Mouse (Mus musculus) stomach, postnatal 0 days (tissue): ENCODE data around the gene Rps27l. TPM values are rescaled to one million over a fixed set of nuclear protein-coding genes. Genes with fewer than 3 reads are reported as not detected.

Experiments used
- ATAC-seq: fragments of 200-750 bp; cut with Nextera tagmentation; 2 replicates; pipeline ENCODE4 v1.8.0; 2017; ENCODE audit not compliant: low FRiP score, low TSS enrichment
- DNase-seq: peaks from one replicate; pipeline ENCODE4 v3.0.0-alpha.2; 2016; ENCODE audit warnings: low spot score
- H3K27ac ChIP-seq: fragments of 300-500 bp; sonication (generic); replicated peaks from 2 replicates; pipeline ENCODE4 v1.5.1; 2014; ENCODE audit warnings: mild to moderate bottlenecking, control low read depth
- H3K27me3 ChIP-seq: fragments of 300-500 bp; sonication (generic); 2 replicates; pipeline ENCODE4 v1.6.1; 2014; ENCODE audit warnings: low read length; ENCODE audit not compliant: control insufficient read depth, insufficient read depth
- H3K36me3 ChIP-seq: fragments of 300-500 bp; sonication (generic); 2 replicates; pipeline ENCODE4 v1.6.1; 2014; ENCODE audit warnings: low read length, mixed read lengths; ENCODE audit not compliant: control insufficient read depth, insufficient read depth
- H3K4me1 ChIP-seq: fragments of 300-500 bp; sonication (generic); replicated peaks from 2 replicates; pipeline ENCODE4 v1.6.1; 2014; ENCODE audit warnings: antibody characterized with exemption; ENCODE audit not compliant: control insufficient read depth, insufficient read depth
- H3K4me2 ChIP-seq: fragments of 300-500 bp; sonication (generic); replicated peaks from 2 replicates; pipeline ENCODE4 v1.6.1; 2014; ENCODE audit warnings: low read depth, mild to moderate bottlenecking, control low read depth, moderate library complexity
- H3K4me3 ChIP-seq: fragments of 300-500 bp; sonication (generic); 2 replicates; pipeline ENCODE4 v1.5.1; 2014; ENCODE audit warnings: low read depth, low read length, control low read depth
- H3K9ac ChIP-seq: fragments of 300-500 bp; sonication (generic); 2 replicates; pipeline ENCODE4 v1.6.1; 2014; ENCODE audit warnings: mild to moderate bottlenecking, low read length, control low read depth, mixed read lengths
- H3K9me3 ChIP-seq: fragments of 300-500 bp; sonication (generic); 2 replicates; pipeline ENCODE4 v1.6.1; 2016; ENCODE audit warnings: low read length; ENCODE audit not compliant: control insufficient read depth
- CTCF ChIP-seq: IDR thresholded peaks from 2 replicates; pipeline ENCODE4 v1.5.1; 2016; ENCODE audit warnings: antibody characterized with exemption, low read depth, mild to moderate bottlenecking, moderate library complexity
- EP300 ChIP-seq: optimal IDR thresholded peaks from 2 replicates; pipeline ENCODE3; 2016; ENCODE audit warnings: antibody characterized with exemption
- WGBS: fragments of 180-500 bp; shearing (Covaris S2); extraction: QIAGEN DNeasy Blood & Tissue Kit; methylation state at CpG from one replicate; pipeline ENCODE4 v1.1.7; 2014; 5-methylcytosine and 5-hydroxymethylcytosine counted together
- polyA plus RNA-seq: library from polyadenylated mRNA; unstranded; fragments of >200 nt; fragmentation: Nextera tagmentation; extraction: Ambion mirVana; gene quantifications from 2 replicates; pipeline ENCODE4 v1.2.1, GENCODE M21; 2015

The Rps27l gene
- polyA plus RNA-seq, 1 experiment from 2014 or later, result 843 TPM

DNA sequence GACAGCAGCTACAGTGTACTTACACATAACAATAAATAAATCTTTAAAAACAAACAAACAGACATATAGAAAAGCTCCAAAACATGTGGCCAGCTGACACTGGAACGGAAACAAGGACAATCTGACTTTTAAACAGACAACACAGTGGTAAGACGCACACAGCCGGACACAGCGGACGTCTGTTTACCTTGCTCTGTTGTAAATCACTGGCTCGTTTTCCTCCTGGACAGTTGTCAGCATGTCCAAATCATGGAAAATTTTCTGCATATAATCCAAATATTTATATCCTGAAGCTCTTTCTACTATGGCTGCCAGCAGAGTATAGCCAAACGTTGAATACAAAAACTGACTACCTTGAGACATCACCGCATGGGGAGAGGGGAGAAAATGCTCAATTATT lies 21.6 kb downstream of the Rps27l start:
- Histone ChIP-seq H3K4me3 (no peak overlapping the region), H3K27me3 (no peaks in the 10 kb centered on the region), H3K4me1 (no peaks in the 10 kb centered on the region), H3K36me3 (peaks cover 3% of the 10 kb centered on the region; the same call in 1 of the 2 replicates), H3K4me2 (no peak overlapping the region), H3K9me3 (no peaks in the 10 kb centered on the region), H3K27ac (no peak overlapping the region), H3K9ac (no peak overlapping the region)
- TF ChIP-seq EP300 (no peak), CTCF (no peak)
- ATAC-seq (no peak), DNase-seq (no peak)
- WGBS, result 50% methylated on average over 8 of the region's 8 CpGs

- no peak for ATAC-seq
- no peak for DNase-seq
- H3K9ac ChIP-seq, result no peak overlapping the region
- H3K4me3 ChIP-seq, result no peak overlapping the region
- no peaks in the 10 kb centered on the region for H3K27me3 ChIP-seq
- H3K36me3 ChIP-seq, result peaks cover 3% of the 10 kb centered on the region; the same call in 1 of the 2 replicates
- no peaks in the 10 kb centered on the region for H3K9me3 ChIP-seq
- H3K4me1 ChIP-seq, result no peaks in the 10 kb centered on the region
- 87% methylated on average over 8 of the region's 8 CpGs for WGBS
- TF ChIP-seq EP300 (no peak), CTCF (no peak)
- H3K27ac ChIP-seq, result no peak overlapping the region
- H3K4me2 ChIP-seq, result no peak overlapping the region
Observed at GRCm38 (mm10) chr9:66971116-66971515, 25.2 kb downstream of the Rps27l start.

GRCm38 (mm10) chr9:66974721-66975225 lies 28.9 kb downstream of the Rps27l start:
- Histone ChIP-seq H3K36me3 (0 out of 2 replicates have a peak, but pooled peaks cover under 1% of the 10 kb centered on the region), H3K27ac (peak overlapping the region; percentile 92), H3K9me3 (no peaks in the 10 kb centered on the region), H3K27me3 (no peaks in the 10 kb centered on the region), H3K4me2 (peak overlapping the region; percentile 80), H3K4me1 (no peaks in the 10 kb centered on the region), H3K4me3 (peak overlapping the region; percentile 92), H3K9ac (peak overlapping the region; percentile 81)
- DNase-seq (peak; percentile 73), ATAC-seq (peak; percentile 78)
- TF ChIP-seq CTCF (peak; percentile 22), EP300 (no peak)
- WGBS, result under 1% methylated on average over 40 of the region's 41 CpGs

GRCm38 (mm10) chr9:66975239-66975645 lies 29.4 kb downstream of the Rps27l start, which contains the start of gene Lactb:
TSS of gene Lactb (minus strand) at chr9:66975484.
- Histone ChIP-seq H3K4me1 (no peaks in the 10 kb centered on the region), H3K36me3 (no peaks in the 10 kb centered on the region), H3K4me3 (peak within 1 kb of the TSS; percentile 92), H3K27me3 (no peaks in the 10 kb centered on the region), H3K9ac (peak within 1 kb of the TSS; percentile 81), H3K9me3 (no peaks in the 10 kb centered on the region), H3K27ac (peak within 1 kb of the TSS; percentile 92), H3K4me2 (peak within 1 kb of the TSS; percentile 80)
- TF ChIP-seq CTCF (no peak), EP300 (no peak)
- DNase-seq (peak; percentile 98), ATAC-seq (peak; percentile 98)
- under 1% methylated on average over 30 of the region's 32 CpGs for WGBS

DNA sequence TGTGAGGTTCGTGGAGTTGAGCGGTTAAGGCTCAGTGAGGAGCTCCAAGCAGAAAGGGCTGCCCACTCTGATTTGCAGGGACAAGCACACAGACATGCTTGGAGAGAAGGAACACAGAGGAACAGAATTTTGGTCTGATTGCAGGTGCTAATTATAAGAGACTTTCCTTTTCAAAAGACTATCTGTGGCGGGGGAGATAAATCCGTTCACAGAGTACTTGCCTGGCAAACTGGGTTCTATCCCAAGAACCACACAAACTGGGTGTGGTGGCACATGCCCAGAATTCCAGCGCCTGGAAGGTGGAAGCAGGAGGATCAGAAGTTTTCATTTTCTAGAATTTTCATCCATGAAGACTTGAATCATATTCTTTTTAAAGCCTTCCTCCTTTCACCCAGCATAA lies 31.2 kb downstream of the Rps27l start:
- no peaks in the 10 kb centered on the region for H3K36me3 ChIP-seq
- no peak for DNase-seq
- H3K27ac ChIP-seq, result no peak overlapping the region
- H3K9ac ChIP-seq, result no peak overlapping the region
- 63% methylated on average over 5 of the region's 5 CpGs for WGBS
- no peaks in the 10 kb centered on the region for H3K9me3 ChIP-seq
- H3K4me3 ChIP-seq, result no peak overlapping the region
- no peak overlapping the region for H3K4me2 ChIP-seq
- ATAC-seq, result no peak
- H3K27me3 ChIP-seq, result no peaks in the 10 kb centered on the region
- no peaks in the 10 kb centered on the region for H3K4me1 ChIP-seq
- TF ChIP-seq CTCF (no peak), EP300 (no peak)

- no peaks in the 10 kb centered on the region for H3K9me3 ChIP-seq
- DNase-seq (no peak), ATAC-seq (no peak)
- no peak overlapping the region for H3K4me3 ChIP-seq
- H3K27ac ChIP-seq, result no peak overlapping the region
- H3K36me3 ChIP-seq, result no peaks in the 10 kb centered on the region
- TF ChIP-seq EP300 (no peak), CTCF (no peak)
- H3K27me3 ChIP-seq, result no peaks in the 10 kb centered on the region
- no peak overlapping the region for H3K4me2 ChIP-seq
- WGBS, result 81% methylated on average over 1 of the region's 1 CpGs
- H3K4me1 ChIP-seq, result no peaks in the 10 kb centered on the region
- H3K9ac ChIP-seq, result no peak overlapping the region
Observed at GRCm38 (mm10) chr9:66977982-66978381, 32.1 kb downstream of the Rps27l start.
